20 mouse cellular contexts compared by ENCODE assay signal in genomic region chr12:111853546-111853945, GRCm38 (mm10). TPM values are rescaled to one million over a fixed set of nuclear protein-coding genes. Genes with fewer than 3 reads are reported as not detected.
DNase-seq lines count a peak whose midpoint lies in the region; ATAC-seq and TF ChIP-seq lines count a peak whose summit lies in the region.
"Had no signal": no experiment of that assay in that cellular context is flagged by ENCODE, and none has a peak within 500 bp of the region (broad histone marks: within the 10 kb centered on the region; RNA-seq: fewer than 3 reads in every experiment).

No protein-coding gene starts in this region.

- no peak overlapping the region for H3K4me2 ChIP-seq in intestine, postnatal 0 days (replicated peaks; ENCODE audit: low read depth)
- H3K4me2 ChIP-seq in intestine, embryonic 16.5 days (ENCODE audit: low read depth, low read length), result no peak overlapping the region
- no peak overlapping the region for H3K4me2 ChIP-seq in forebrain, postnatal 0 days (ENCODE audit: low read depth)
- H3K4me2 ChIP-seq: embryonic facial prominence, embryonic 12.5 days; forebrain, embryonic 12.5 days; intestine, embryonic 15.5 days; kidney, embryonic 15.5 days; limb, embryonic 15.5 days had no signal

- H3K9me3 ChIP-seq in intestine, postnatal 0 days (ENCODE audit: control insufficient read depth), result no peaks in the 10 kb centered on the region
- 0 out of 2 replicates have a peak, but pooled peaks cover 3% of the 10 kb centered on the region for H3K9me3 ChIP-seq in intestine, embryonic 16.5 days (ENCODE audit: control insufficient read depth, low read length)
- no peaks in the 10 kb centered on the region for H3K9me3 ChIP-seq in forebrain, postnatal 0 days (ENCODE audit: low read length)
- H3K9me3 ChIP-seq: embryonic facial prominence, embryonic 12.5 days; heart, embryonic 10.5 days; intestine, embryonic 15.5 days; kidney, embryonic 15.5 days; limb, embryonic 15.5 days; midbrain, embryonic 10.5 days had no signal

- no peak for TF ChIP-seq CTCF in intestine, postnatal 0 days (IDR thresholded peaks at IDR 0.05; ENCODE audit: low read depth)
- TF ChIP-seq CTCF in C2C12 (IDR thresholded peaks at IDR 0.05; ENCODE audit: control insufficient read depth, insufficient read depth, insufficient read length), result no peak
- no peak for TF ChIP-seq CTCF in small intestine, adult 2 months (IDR thresholded peaks at IDR 0.05; ENCODE audit: extremely low read depth, insufficient read length, insufficient replicate concordance, low read depth, low read length)
- TF ChIP-seq CTCF in forebrain, postnatal 0 days (IDR thresholded peaks at IDR 0.05; ENCODE audit: low read depth), result no peak

- ATAC-seq in intestine, postnatal 0 days, result peak; percentile 72
- ATAC-seq in intestine, embryonic 16.5 days, result no peak
- no peak for ATAC-seq in forebrain, postnatal 0 days
- ATAC-seq: hindbrain, embryonic 16.5 days had no signal

- H3K9ac ChIP-seq in intestine, postnatal 0 days (ENCODE audit: low read depth, low read length), result no peak overlapping the region
- H3K9ac ChIP-seq in intestine, embryonic 16.5 days (ENCODE audit: low read depth, low read length), result no peak overlapping the region
- H3K9ac ChIP-seq in forebrain, postnatal 0 days, result no peak overlapping the region
- H3K9ac ChIP-seq: embryonic facial prominence, embryonic 12.5 days; forebrain, embryonic 12.5 days; intestine, embryonic 15.5 days; kidney, embryonic 15.5 days; limb, embryonic 15.5 days had no signal

- no peak overlapping the region for H3K27ac ChIP-seq in intestine, postnatal 0 days (ENCODE audit: low read depth, low read length)
- H3K27ac ChIP-seq in intestine, embryonic 16.5 days (ENCODE audit: low read length), result no peak overlapping the region
- H3K27ac ChIP-seq in small intestine, adult 2 months (ENCODE audit: insufficient read depth, low read depth, low read length), result peak overlapping the region; percentile 49; the same call in 1 of the 2 replicates
- H3K27ac ChIP-seq in forebrain, postnatal 0 days (ENCODE audit: low read depth, low read length), result no peak overlapping the region
- H3K27ac ChIP-seq: embryonic facial prominence, embryonic 12.5 days; forebrain, embryonic 12.5 days; heart, embryonic 10.5 days; hindbrain, embryonic 10.5 days; intestine, embryonic 15.5 days; kidney, embryonic 15.5 days; limb, embryonic 15.5 days; midbrain, embryonic 10.5 days had no signal

- H3K79me3 ChIP-seq in C2C12 (ENCODE audit: low read depth), result no peaks in the 10 kb centered on the region

- WGBS in intestine, postnatal 0 days, result 55% methylated on average over 4 of the region's 4 CpGs
- 62% methylated on average over 4 of the region's 4 CpGs for WGBS in intestine, embryonic 16.5 days
- 45% methylated on average over 4 of the region's 4 CpGs for WGBS in small intestine, adult 2 months
- 74% methylated on average over 4 of the region's 4 CpGs for WGBS in forebrain, postnatal 0 days

- no peak overlapping the region for H3ac ChIP-seq in C2C12 (ENCODE audit: control insufficient read depth, insufficient read length, low read depth)

- no peaks in the 10 kb centered on the region for H3K4me1 ChIP-seq in intestine, postnatal 0 days (replicated peaks; ENCODE audit: control insufficient read depth, insufficient read depth, low read length)
- peaks cover 3% of the 10 kb centered on the region for H3K4me1 ChIP-seq in intestine, embryonic 16.5 days (ENCODE audit: control insufficient read depth, insufficient read depth, low read length)
- H3K4me1 ChIP-seq in small intestine, adult 2 months (ENCODE audit: control insufficient read depth, insufficient read depth, insufficient read length, low read length), result peaks cover 6% of the 10 kb centered on the region; the same call in 1 of the 2 replicates
- no peaks in the 10 kb centered on the region for H3K4me1 ChIP-seq in forebrain, postnatal 0 days (ENCODE audit: insufficient read depth)
- H3K4me1 ChIP-seq: intestine, embryonic 15.5 days; limb, embryonic 15.5 days; midbrain, embryonic 10.5 days had no signal

- DNase-seq in NIH3T3 (ENCODE audit: low read depth), result peak; percentile 25
- DNase-seq in forebrain, postnatal 0 days, result no peak
- no peak for DNase-seq in testis, postnatal 14 days (ENCODE audit: low spot score)
- DNase-seq: cerebellum, adult 2 months; cerebellum, postnatal 25 days; layer of hippocampus, adult 9-11 months; left cerebral cortex, postnatal 4 days had no signal

- no peaks in the 10 kb centered on the region for H3K79me2 ChIP-seq in C2C12 (ENCODE audit: control insufficient read depth, insufficient read depth)

- H3K4me3 ChIP-seq in intestine, postnatal 0 days (ENCODE audit: low read depth, low read length), result no peak overlapping the region
- H3K4me3 ChIP-seq in intestine, embryonic 16.5 days (ENCODE audit: low read length), result no peak overlapping the region
- no peak overlapping the region for H3K4me3 ChIP-seq in C2C12 (ENCODE audit: insufficient read depth, poor library complexity, severe bottlenecking)
- no peak overlapping the region for H3K4me3 ChIP-seq in small intestine, adult 2 months (ENCODE audit: low read depth, low read length)
- H3K4me3 ChIP-seq in forebrain, postnatal 0 days (ENCODE audit: low read depth, low read length), result no peak overlapping the region
- H3K4me3 ChIP-seq: embryonic facial prominence, embryonic 12.5 days; forebrain, embryonic 12.5 days; heart, embryonic 10.5 days; hindbrain, embryonic 10.5 days; intestine, embryonic 15.5 days; kidney, embryonic 15.5 days; limb, embryonic 15.5 days; midbrain, embryonic 10.5 days had no signal

- peaks cover 18% of the 10 kb centered on the region for H3K36me3 ChIP-seq in intestine, postnatal 0 days (ENCODE audit: control insufficient read depth, insufficient read depth)
- no peaks in the 10 kb centered on the region for H3K36me3 ChIP-seq in intestine, embryonic 16.5 days (ENCODE audit: control insufficient read depth, insufficient read depth, low read length)
- no peaks in the 10 kb centered on the region for H3K36me3 ChIP-seq in C2C12 (ENCODE audit: control insufficient read depth, insufficient read depth)
- H3K36me3 ChIP-seq in small intestine, adult 2 months (ENCODE audit: control insufficient read depth, insufficient read depth, low read length), result peaks cover 18% of the 10 kb centered on the region
- no peaks in the 10 kb centered on the region; the same call in 1 of the 2 replicates for H3K36me3 ChIP-seq in forebrain, postnatal 0 days (ENCODE audit: insufficient read depth)
- H3K36me3 ChIP-seq: embryonic facial prominence, embryonic 12.5 days; forebrain, embryonic 12.5 days; hindbrain, embryonic 10.5 days; midbrain, embryonic 10.5 days had no signal

- TF ChIP-seq POLR2A in small intestine, adult 2 months (IDR thresholded peaks at IDR 0.05; ENCODE audit: low read depth, low read length), result no peak

- no peaks in the 10 kb centered on the region for H3K27me3 ChIP-seq in intestine, postnatal 0 days (replicated peaks; ENCODE audit: control insufficient read depth, insufficient read depth, low read length)
- H3K27me3 ChIP-seq in intestine, embryonic 16.5 days (replicated peaks; ENCODE audit: control insufficient read depth, insufficient read depth, low read length), result no peaks in the 10 kb centered on the region
- H3K27me3 ChIP-seq in C2C12 (ENCODE audit: control insufficient read depth, insufficient read depth, insufficient read length), result no peaks in the 10 kb centered on the region
- no peaks in the 10 kb centered on the region for H3K27me3 ChIP-seq in small intestine, adult 2 months (ENCODE audit: control insufficient read depth, insufficient read depth, low read length)
- no peaks in the 10 kb centered on the region for H3K27me3 ChIP-seq in forebrain, postnatal 0 days (ENCODE audit: insufficient read depth, low read length)
- H3K27me3 ChIP-seq: embryonic facial prominence, embryonic 12.5 days; forebrain, embryonic 12.5 days; intestine, embryonic 15.5 days; kidney, embryonic 15.5 days; limb, embryonic 15.5 days had no signal

TF ChIP-seq in C2C12, 6 proteins besides CTCF, POLR2A, EP300 and RAD21:
- TF ChIP-seq CEBPB (IDR thresholded peaks at IDR 0.05; ENCODE audit: low read depth), result no peak
- TF ChIP-seq FOSL1 (IDR thresholded peaks at IDR 0.05; ENCODE audit: insufficient read depth, low read length, poor library complexity, severe bottlenecking), result peak; percentile 2
- TF ChIP-seq MYOG (IDR thresholded peaks at IDR 0.05; ENCODE audit: control insufficient read depth, extremely low read depth, insufficient read length), result no peak
- TF ChIP-seq MAX (IDR thresholded peaks at IDR 0.05), result no peak

RNA-seq across cellular contexts. Expression of gene Zfyve21, which starts 39.6 kb away (rescaled TPM):
- polyA plus RNA-seq in intestine, postnatal 0 days (2015; fragmentation: Nextera tagmentation; extraction: Ambion mirVana), result 104 and 107 TPM in 2 replicates
- polyA plus RNA-seq in intestine, embryonic 16.5 days (2015; fragmentation: Nextera tagmentation; extraction: Ambion mirVana), result 232 and 245 TPM in 2 replicates
- polyA plus RNA-seq in C2C12 (2012; fragmentation: generic; extraction: Trizol), result 40.0 TPM
- polyA plus RNA-seq in small intestine, adult 2 months (2012; rRNA removed), result 59.5 and 146 TPM in 2 replicates
- 21.2 and 24.9 TPM in 2 replicates for total RNA-seq in forebrain, postnatal 0 days (2014; rRNA removed)
- 27.3 and 29.5 TPM in 2 replicates for polyA plus RNA-seq in forebrain, postnatal 0 days (2015; fragmentation: Nextera tagmentation; extraction: Ambion mirVana)

RNA-seq across cellular contexts. Expression of gene Xrcc3, which starts 39.9 kb away (rescaled TPM):
- polyA plus RNA-seq in intestine, postnatal 0 days (2015; fragmentation: Nextera tagmentation; extraction: Ambion mirVana), result 3.4 and 6.1 TPM in 2 replicates
- 10.6 and 11.0 TPM in 2 replicates for polyA plus RNA-seq in intestine, embryonic 16.5 days (2015; fragmentation: Nextera tagmentation; extraction: Ambion mirVana)
- 4.8 TPM for polyA plus RNA-seq in C2C12 (2012; fragmentation: generic; extraction: Trizol)
- polyA plus RNA-seq in small intestine, adult 2 months (2012; rRNA removed), result 6.5 and 9.3 TPM in 2 replicates
- total RNA-seq in forebrain, postnatal 0 days (2014; rRNA removed), result 2.5 and 7.2 TPM in 2 replicates
- 1.8 and 3.5 TPM in 2 replicates for polyA plus RNA-seq in forebrain, postnatal 0 days (2015; fragmentation: Nextera tagmentation; extraction: Ambion mirVana)

RNA-seq across cellular contexts. Expression of gene Ppp1r13b, which starts 54.4 kb away (rescaled TPM):
- polyA plus RNA-seq in intestine, postnatal 0 days (2015; fragmentation: Nextera tagmentation; extraction: Ambion mirVana), result 13.6 and 16.7 TPM in 2 replicates
- 5.6 and 7.9 TPM in 2 replicates for polyA plus RNA-seq in intestine, embryonic 16.5 days (2015; fragmentation: Nextera tagmentation; extraction: Ambion mirVana)
- polyA plus RNA-seq in C2C12 (2012; fragmentation: generic; extraction: Trizol), result 4.8 TPM
- 12.2 and 22.8 TPM in 2 replicates for polyA plus RNA-seq in small intestine, adult 2 months (2012; rRNA removed)
- total RNA-seq in forebrain, postnatal 0 days (2014; rRNA removed), result 47.1 and 53.8 TPM in 2 replicates
- polyA plus RNA-seq in forebrain, postnatal 0 days (2015; fragmentation: Nextera tagmentation; extraction: Ambion mirVana), result 31.7 and 37.6 TPM in 2 replicates
